Mouse (Mus musculus) E14TG2a.4 (cell line): Measurements from ENCODE around the gene Tmem220.
"Not testable (repeated sequence)": the region's sequence is repeated elsewhere in the genome, so short reads cannot be mapped to it uniquely, and the experiment has no call there.

Experiments
- H3K27me3 ChIP-seq: 2 replicates; pipeline ENCODE4 v1.6.1; 2014; ENCODE audit warnings: low read length, control low read depth; ENCODE audit not compliant: insufficient read depth
- H3K36me3 ChIP-seq: 2 replicates; pipeline ENCODE4 v1.6.1; 2014; ENCODE audit warnings: low read length, control low read depth; ENCODE audit not compliant: insufficient read depth
- H3K4me1 ChIP-seq: replicated peaks from 2 replicates; pipeline ENCODE4 v1.6.1; 2014; ENCODE audit warnings: low read depth, low read length, control low read depth
- H3K4me3 ChIP-seq: replicated peaks from 2 replicates; pipeline ENCODE4 v1.5.1; 2014; ENCODE audit warnings: mild to moderate bottlenecking, low read length
- H3K9me3 ChIP-seq: 2 replicates; pipeline ENCODE4 v1.6.1; 2014; ENCODE audit warnings: low read length, control low read depth
- CTCF ChIP-seq: conservative IDR thresholded peaks from 2 replicates; pipeline ENCODE4 v1.5.1; 2014; ENCODE audit warnings: low read length
- NANOG ChIP-seq: IDR thresholded peaks from 2 replicates; pipeline ENCODE4 v1.6.1; 2014; ENCODE audit warnings: borderline replicate concordance, low read length, mixed read lengths
- POU5F1 ChIP-seq: IDR thresholded peaks from 2 replicates; pipeline ENCODE4 v1.6.1; 2014; ENCODE audit warnings: low read length, borderline replicate concordance

Gene Tmem220

DNA sequence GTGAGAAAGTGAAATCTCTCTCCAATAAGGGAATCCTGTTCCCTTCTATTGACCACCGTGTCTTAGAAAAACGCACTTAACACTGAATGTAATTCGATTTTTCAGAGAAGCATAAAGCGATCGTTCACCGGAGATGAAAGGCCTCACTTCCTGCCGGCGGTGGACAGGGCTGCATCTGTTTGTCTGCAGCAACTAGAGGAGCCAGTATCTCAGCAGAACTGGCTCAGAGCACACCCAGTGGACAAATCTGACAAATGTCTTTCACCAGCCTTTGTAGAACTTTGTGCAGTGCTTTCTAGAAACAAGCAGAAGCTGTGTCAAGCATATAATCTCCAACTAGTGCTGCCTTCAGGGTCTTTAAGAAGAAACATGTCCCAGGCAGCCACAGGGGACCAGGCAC lies 14.5 kb upstream of the Tmem220 start:
- H3K4me3 ChIP-seq: peak overlapping the region; percentile 72
- peaks cover 86% of the 10 kb centered on the region for H3K4me1 ChIP-seq
- 0 out of 2 replicates have a peak, but pooled peaks cover 4% of the 10 kb centered on the region for H3K36me3 ChIP-seq
- H3K9me3 ChIP-seq: peaks cover 12% of the 10 kb centered on the region
- no peak for TF ChIP-seq POU5F1
- TF ChIP-seq CTCF: no peak
- TF ChIP-seq NANOG: no peak
- no peaks in the 10 kb centered on the region for H3K27me3 ChIP-seq

DNA sequence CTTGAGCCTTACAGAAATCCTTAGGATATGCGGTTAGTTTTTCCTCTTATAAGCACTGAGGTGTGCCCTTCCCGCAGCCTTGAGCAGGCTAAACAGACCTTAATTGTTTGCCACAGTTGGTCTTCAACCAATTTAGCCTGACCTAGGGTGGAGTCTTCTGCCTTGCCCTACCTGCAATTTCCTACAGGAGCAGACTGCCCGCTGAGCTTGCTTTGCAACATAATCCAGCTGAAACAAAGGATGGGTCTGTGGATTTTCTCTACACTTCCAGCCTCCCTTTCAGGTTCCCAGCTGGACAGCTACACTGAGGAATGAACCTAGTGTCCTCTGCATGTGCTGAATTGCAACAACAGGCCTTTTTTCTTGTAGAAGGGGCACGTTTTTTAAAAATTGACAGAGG lies 13.3 kb upstream of the Tmem220 start:
- TF ChIP-seq NANOG (peak; percentile 82), CTCF (no peak)

DNA sequence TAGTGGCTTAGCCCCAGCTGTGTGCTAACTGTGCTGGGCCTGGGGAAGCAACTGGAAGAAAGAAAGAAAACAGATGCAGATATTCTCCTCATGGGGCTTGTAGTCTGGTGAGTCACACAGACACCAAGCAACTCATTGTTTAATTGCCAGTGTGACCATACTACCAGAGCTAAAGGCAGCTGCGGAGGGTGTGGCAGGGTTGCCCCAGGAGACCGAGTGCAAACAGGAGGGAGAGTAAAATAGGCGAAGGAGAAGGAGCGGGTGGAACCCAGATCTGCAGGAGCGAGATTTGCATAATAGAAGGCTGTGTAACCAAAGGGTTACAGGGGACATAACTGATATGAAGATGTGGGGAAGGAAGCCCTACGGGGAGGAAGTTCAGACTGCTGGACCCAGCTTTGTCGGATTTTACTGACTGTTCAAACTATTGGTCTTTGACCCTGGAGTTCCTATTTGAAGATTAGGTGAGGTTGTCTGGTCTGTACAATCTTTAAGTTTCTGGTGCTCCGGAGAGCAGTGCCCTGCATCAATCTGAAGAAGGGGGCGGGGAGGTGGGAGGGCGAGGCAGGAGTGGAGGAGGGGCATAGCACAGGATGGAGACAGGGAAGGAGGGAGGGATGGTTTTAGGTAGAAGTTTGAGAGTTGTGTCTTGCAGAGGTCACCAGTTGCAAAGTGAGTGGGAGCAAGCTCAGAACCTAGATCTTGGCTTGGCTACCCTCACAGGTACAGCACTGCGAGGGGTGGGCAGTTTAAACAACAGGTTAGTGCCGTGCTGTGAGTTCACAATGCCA lies 7.0 kb upstream of the Tmem220 start:
- H3K4me1 ChIP-seq: peaks cover 91% of the 10 kb centered on the region
- no peaks in the 10 kb centered on the region for H3K9me3 ChIP-seq
- H3K36me3 ChIP-seq: 0 out of 2 replicates have a peak, but pooled peaks cover 4% of the 10 kb centered on the region
- no peaks in the 10 kb centered on the region for H3K27me3 ChIP-seq
- peak overlapping the region; percentile 71 for H3K4me3 ChIP-seq
- no peak for TF ChIP-seq CTCF
- peak; percentile 34; the same call in 1 of the 2 replicates for TF ChIP-seq POU5F1
- TF ChIP-seq NANOG: no peak

More for the DNA sequence above, 13.3 kb upstream of the Tmem220 start:
- H3K27me3 ChIP-seq: no peaks in the 10 kb centered on the region
- H3K36me3 ChIP-seq: 0 out of 2 replicates have a peak, but pooled peaks cover 4% of the 10 kb centered on the region
- H3K4me3 ChIP-seq: peak overlapping the region; percentile 72
- H3K9me3 ChIP-seq: no peaks in the 10 kb centered on the region
- H3K4me1 ChIP-seq: peaks cover 92% of the 10 kb centered on the region

DNA sequence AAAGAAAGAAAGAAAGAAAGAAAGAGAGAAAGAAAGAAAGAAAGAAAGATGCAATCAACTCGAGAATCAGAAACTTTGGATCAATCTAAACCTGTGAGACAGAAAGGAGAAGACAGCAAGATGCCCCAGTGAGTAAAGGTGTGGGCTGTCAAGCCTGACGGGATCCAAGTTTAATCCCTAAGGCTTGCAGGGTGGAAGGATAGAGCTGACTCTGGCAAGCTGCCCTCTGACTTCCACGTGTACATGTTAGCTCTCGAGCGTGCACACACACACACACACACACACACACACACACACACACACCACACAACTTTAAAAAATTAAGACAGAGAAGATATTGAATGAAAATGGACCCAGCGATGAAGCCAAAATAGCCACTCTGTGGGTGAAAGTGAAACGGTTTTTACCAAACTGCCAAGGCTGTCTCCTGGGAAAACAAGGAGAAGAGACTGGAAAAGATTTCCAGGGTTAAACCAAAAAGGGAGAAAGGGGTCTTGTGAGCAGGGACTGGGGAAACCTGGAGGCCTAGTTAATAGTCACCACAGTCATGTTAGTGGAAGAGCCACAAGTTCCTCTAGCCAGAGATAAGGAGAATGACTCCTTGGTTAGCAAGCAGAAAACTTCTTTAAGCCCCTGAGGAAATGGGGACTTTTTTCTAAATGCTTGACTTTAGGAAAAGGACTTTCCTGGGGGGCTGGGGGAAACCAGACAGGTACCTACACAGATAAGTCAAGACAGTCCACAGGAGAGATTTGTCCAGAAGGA lies 5.1 kb upstream of the Tmem220 start:
- H3K36me3 ChIP-seq: no peaks in the 10 kb centered on the region
- TF ChIP-seq POU5F1 (no peak), CTCF (no peak), NANOG (no peak)
- H3K27me3 ChIP-seq: no peaks in the 10 kb centered on the region
- no peaks in the 10 kb centered on the region for H3K9me3 ChIP-seq
- H3K4me1 ChIP-seq: peaks cover 85% of the 10 kb centered on the region
- H3K4me3 ChIP-seq: no peak overlapping the region

DNA sequence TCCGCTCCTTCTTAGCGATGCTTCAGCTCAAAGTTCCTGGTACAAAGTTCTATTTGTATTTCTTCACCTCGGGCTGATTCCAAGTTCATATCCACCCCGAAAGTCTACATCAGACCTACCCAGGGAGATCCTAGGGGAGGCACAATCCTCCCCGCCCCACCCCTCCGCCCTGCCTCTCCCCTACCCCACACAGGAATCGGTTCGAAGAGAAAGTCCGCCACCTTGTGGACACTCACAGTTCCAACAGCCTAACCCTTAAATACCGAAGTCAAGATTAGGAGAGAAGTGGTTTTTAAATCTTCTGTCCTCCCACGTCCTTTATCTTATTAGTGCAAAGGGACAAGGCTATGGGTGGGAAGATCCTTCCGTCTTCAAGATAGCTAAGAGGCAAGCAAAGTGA lies 4.0 kb upstream of the Tmem220 start:
- peak overlapping the region; percentile 11; the same call in 1 of the 2 replicates for H3K4me3 ChIP-seq
- TF ChIP-seq NANOG: no peak
- peak; percentile 49 for TF ChIP-seq CTCF
- H3K27me3 ChIP-seq: no peaks in the 10 kb centered on the region
- H3K9me3 ChIP-seq: no peaks in the 10 kb centered on the region
- H3K4me1 ChIP-seq: peaks cover 82% of the 10 kb centered on the region
- no peaks in the 10 kb centered on the region for H3K36me3 ChIP-seq

DNA sequence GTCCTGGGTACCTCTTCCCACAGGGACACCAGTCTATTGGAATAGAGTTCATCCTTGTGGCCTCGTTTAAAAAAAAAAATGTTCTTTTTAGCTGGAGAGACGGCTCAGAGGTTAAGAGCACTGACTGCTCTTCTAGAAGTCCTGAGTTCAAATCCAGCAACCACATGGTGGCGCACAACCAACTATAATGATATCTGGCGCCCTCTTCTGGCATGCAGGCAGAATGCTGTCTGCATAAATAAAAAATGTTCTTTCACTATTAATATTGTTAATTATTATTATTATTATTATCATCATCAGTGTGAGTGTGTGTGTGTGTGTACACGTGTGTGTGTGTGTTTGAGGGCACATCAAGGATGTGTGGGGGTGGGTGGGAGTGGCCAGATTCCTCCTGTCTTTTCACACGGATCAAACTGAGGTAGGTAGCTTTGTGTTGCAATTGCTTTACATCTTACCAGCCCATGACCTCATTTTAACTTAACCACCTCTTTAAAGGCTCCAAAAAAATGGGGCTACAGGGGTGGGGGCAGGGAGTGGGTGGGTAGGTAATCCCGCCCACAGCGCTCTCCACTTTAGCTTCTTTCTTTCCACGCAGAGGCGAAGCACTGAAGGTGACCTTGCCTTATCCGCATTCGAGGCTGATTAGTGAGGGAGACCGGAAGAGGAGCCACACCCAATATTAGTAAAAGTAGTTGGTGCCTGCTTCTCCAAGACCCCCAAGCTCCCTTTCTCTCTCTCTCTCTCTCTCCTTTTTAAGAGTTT lies 2.4 kb upstream of the Tmem220 start:
- Histone ChIP-seq H3K27me3 (no peaks in the 10 kb centered on the region), H3K4me3 (no peak overlapping the region), H3K9me3 (no peaks in the 10 kb centered on the region), H3K36me3 (peaks cover 3% of the 10 kb centered on the region; the same call in 1 of the 2 replicates), H3K4me1 (peaks cover 73% of the 10 kb centered on the region)
- TF ChIP-seq NANOG (no peak), CTCF (peak; percentile 79)

DNA sequence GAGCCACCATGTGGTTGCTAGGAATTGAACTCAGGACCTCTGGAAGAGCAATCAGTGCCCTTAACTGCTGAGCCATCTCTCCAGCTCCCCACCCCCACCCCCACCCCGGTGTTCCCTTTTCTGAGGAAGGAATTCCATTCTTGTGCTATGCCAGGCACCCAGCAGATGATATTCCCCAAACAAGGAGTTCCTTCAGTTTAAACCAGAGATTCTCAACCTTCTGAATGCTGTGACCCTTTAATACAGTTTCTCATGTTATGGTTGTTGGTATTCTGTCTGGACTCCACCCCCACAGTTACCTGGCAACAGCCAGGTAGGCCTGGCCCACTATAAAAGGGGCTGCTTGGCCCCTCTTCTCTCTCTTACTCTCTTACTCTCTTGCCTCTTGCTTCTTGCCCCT lies 1.8 kb upstream of the Tmem220 start:
- not testable (repeated sequence) for H3K9me3 ChIP-seq, H3K36me3 ChIP-seq, H3K27me3 ChIP-seq, H3K4me3 ChIP-seq
- peaks cover 70% of the 10 kb centered on the region for H3K4me1 ChIP-seq

DNA sequence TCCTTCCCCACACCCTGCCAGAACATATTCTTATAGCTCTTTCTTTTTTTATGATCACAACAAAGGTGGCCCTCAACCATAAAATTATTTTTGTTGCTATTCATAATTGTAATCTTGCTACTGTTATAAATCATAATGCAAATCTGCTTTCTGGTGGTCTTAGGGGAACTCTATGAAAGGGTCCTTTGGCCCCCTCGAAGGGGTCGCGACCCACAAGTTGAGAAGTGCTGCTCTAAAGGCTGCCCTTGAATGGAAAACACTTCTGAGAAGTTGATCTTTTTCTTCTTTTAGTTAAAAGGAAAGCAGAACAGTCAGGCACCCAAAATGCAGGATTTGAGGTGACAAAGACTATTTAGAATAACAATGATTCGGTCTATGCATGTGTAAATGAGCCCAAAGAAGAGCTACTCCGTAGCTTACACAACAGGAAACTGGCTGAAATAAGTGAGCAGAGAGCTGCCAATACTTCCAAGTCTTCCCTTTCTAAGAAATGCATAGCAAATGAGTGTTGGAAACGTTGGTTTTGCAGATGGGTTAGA lies 1.1 kb upstream of the Tmem220 start:
- Histone ChIP-seq H3K27me3 (no peaks in the 10 kb centered on the region), H3K4me1 (peaks cover 63% of the 10 kb centered on the region), H3K9me3 (no peaks in the 10 kb centered on the region), H3K4me3 (peak overlapping the region; percentile 20; the same call in 1 of the 2 replicates), H3K36me3 (peaks cover 3% of the 10 kb centered on the region; the same call in 1 of the 2 replicates)
- TF ChIP-seq POU5F1 (peak; percentile 53; the same call in 1 of the 2 replicates), CTCF (no peak), NANOG (peak; percentile 59; the same call in 1 of the 2 replicates)
